Mouse (Mus musculus): Measurements from ENCODE around the gene Bnc2. TPM values are rescaled to one million over a fixed set of nuclear protein-coding genes. Genes with fewer than 3 reads are reported as not detected.

The Bnc2 gene
- polyA plus RNA-seq, 1 experiment from 2014 or later: 4.4 TPM

GRCm38 (mm10) chr4:84310851-84311250, 364.2 kb downstream of the Bnc2 start:
- no peaks in the 10 kb centered on the region for H3K36me3 ChIP-seq (ENCODE audit: insufficient read depth, low read length)
- DNase-seq (ENCODE audit: low spot score) (no peak), ATAC-seq (replicated peaks; ENCODE audit: low FRiP score, low read depth) (no peak)
- H3K27ac ChIP-seq: no peak overlapping the region
- no peak overlapping the region for H3K4me3 ChIP-seq (replicated peaks; ENCODE audit: low read depth, low read length)
- no peak overlapping the region for H3K4me2 ChIP-seq (ENCODE audit: low read length)
- no peak for TF ChIP-seq CTCF (IDR thresholded peaks at IDR 0.05; ENCODE audit: low read depth)
- H3K27me3 ChIP-seq (ENCODE audit: insufficient read depth, low read length): no peaks in the 10 kb centered on the region
- 81% methylated on average over 3 of the region's 3 CpGs for WGBS
- no peaks in the 10 kb centered on the region for H3K9me3 ChIP-seq (replicated peaks; ENCODE audit: low read length)
- no peaks in the 10 kb centered on the region for H3K4me1 ChIP-seq (replicated peaks; ENCODE audit: insufficient read depth, low read length)
- no peak overlapping the region for H3K9ac ChIP-seq (ENCODE audit: low read depth, low read length)

GRCm38 (mm10) chr4:84308226-84308862, 366.7 kb downstream of the Bnc2 start:
- no peak overlapping the region for H3K27ac ChIP-seq
- no peak overlapping the region for H3K4me2 ChIP-seq (ENCODE audit: low read length)
- no peaks in the 10 kb centered on the region for H3K9me3 ChIP-seq (replicated peaks; ENCODE audit: low read length)
- no peaks in the 10 kb centered on the region for H3K4me1 ChIP-seq (replicated peaks; ENCODE audit: insufficient read depth, low read length)
- H3K27me3 ChIP-seq (ENCODE audit: insufficient read depth, low read length): no peaks in the 10 kb centered on the region
- ATAC-seq (replicated peaks; ENCODE audit: low FRiP score, low read depth): no peak
- no peak overlapping the region for H3K4me3 ChIP-seq (replicated peaks; ENCODE audit: low read depth, low read length)
- no peak for TF ChIP-seq CTCF (IDR thresholded peaks at IDR 0.05; ENCODE audit: low read depth)
- WGBS: 34% methylated on average over 4 of the region's 4 CpGs
- no peak for DNase-seq (ENCODE audit: low spot score)
- H3K36me3 ChIP-seq (ENCODE audit: insufficient read depth, low read length): no peaks in the 10 kb centered on the region
- H3K9ac ChIP-seq (ENCODE audit: low read depth, low read length): no peak overlapping the region

- no peak for DNase-seq (ENCODE audit: low spot score)
Measured at GRCm38 (mm10) chr4:84306928-84307606, 368.0 kb downstream of the Bnc2 start.

GRCm38 (mm10) chr4:84302949-84303348, 372.1 kb downstream of the Bnc2 start:
- TF ChIP-seq CTCF (IDR thresholded peaks at IDR 0.05; ENCODE audit: low read depth): no peak
- Histone ChIP-seq H3K27ac (no peak overlapping the region), H3K9me3 (replicated peaks; ENCODE audit: low read length) (no peaks in the 10 kb centered on the region), H3K27me3 (ENCODE audit: insufficient read depth, low read length) (no peaks in the 10 kb centered on the region), H3K4me2 (ENCODE audit: low read length) (no peak overlapping the region), H3K4me3 (replicated peaks; ENCODE audit: low read depth, low read length) (no peak overlapping the region), H3K4me1 (replicated peaks; ENCODE audit: insufficient read depth, low read length) (no peaks in the 10 kb centered on the region), H3K9ac (ENCODE audit: low read depth, low read length) (no peak overlapping the region), H3K36me3 (ENCODE audit: insufficient read depth, low read length) (no peaks in the 10 kb centered on the region)
- no peak for ATAC-seq (replicated peaks; ENCODE audit: low FRiP score, low read depth)
- no peak for DNase-seq (ENCODE audit: low spot score)
- WGBS: 40% methylated on average over 3 of the region's 3 CpGs

More at GRCm38 (mm10) chr4:84306928-84307606, 368.0 kb downstream of the Bnc2 start:
- ATAC-seq (replicated peaks; ENCODE audit: low FRiP score, low read depth): no peak
- Histone ChIP-seq H3K4me2 (ENCODE audit: low read length) (no peak overlapping the region), H3K4me1 (replicated peaks; ENCODE audit: insufficient read depth, low read length) (no peaks in the 10 kb centered on the region), H3K9ac (ENCODE audit: low read depth, low read length) (no peak overlapping the region), H3K4me3 (replicated peaks; ENCODE audit: low read depth, low read length) (no peak overlapping the region), H3K9me3 (replicated peaks; ENCODE audit: low read length) (no peaks in the 10 kb centered on the region), H3K27ac (no peak overlapping the region), H3K36me3 (ENCODE audit: insufficient read depth, low read length) (no peaks in the 10 kb centered on the region), H3K27me3 (ENCODE audit: insufficient read depth, low read length) (no peaks in the 10 kb centered on the region)
- TF ChIP-seq CTCF (IDR thresholded peaks at IDR 0.05; ENCODE audit: low read depth): no peak
- WGBS: 75% methylated on average over 9 of the region's 9 CpGs

- TF ChIP-seq CTCF (IDR thresholded peaks at IDR 0.05; ENCODE audit: low read depth): no peak
- 52% methylated on average over 5 of the region's 5 CpGs for WGBS
- Histone ChIP-seq H3K4me2 (ENCODE audit: low read length) (no peak overlapping the region), H3K36me3 (ENCODE audit: insufficient read depth, low read length) (no peaks in the 10 kb centered on the region), H3K9ac (ENCODE audit: low read depth, low read length) (no peak overlapping the region), H3K4me1 (replicated peaks; ENCODE audit: insufficient read depth, low read length) (0 out of 2 replicates have a peak, but pooled peaks cover 3% of the 10 kb centered on the region), H3K27me3 (ENCODE audit: insufficient read depth, low read length) (no peaks in the 10 kb centered on the region), H3K4me3 (replicated peaks; ENCODE audit: low read depth, low read length) (no peak overlapping the region), H3K27ac (no peak overlapping the region), H3K9me3 (replicated peaks; ENCODE audit: low read length) (no peaks in the 10 kb centered on the region)
- no peak for ATAC-seq (replicated peaks; ENCODE audit: low FRiP score, low read depth)
- peak; percentile 34 for DNase-seq (ENCODE audit: low spot score)
Measured at GRCm38 (mm10) chr4:84285153-84285552, 389.9 kb downstream of the Bnc2 start.

- DNase-seq (ENCODE audit: low spot score) (no peak), ATAC-seq (replicated peaks; ENCODE audit: low FRiP score, low read depth) (no peak)
- Histone ChIP-seq H3K4me1 (replicated peaks; ENCODE audit: insufficient read depth, low read length) (0 out of 2 replicates have a peak, but pooled peaks cover 3% of the 10 kb centered on the region), H3K27ac (no peak overlapping the region), H3K4me2 (ENCODE audit: low read length) (no peak overlapping the region), H3K4me3 (replicated peaks; ENCODE audit: low read depth, low read length) (no peak overlapping the region), H3K9ac (ENCODE audit: low read depth, low read length) (no peak overlapping the region), H3K27me3 (ENCODE audit: insufficient read depth, low read length) (no peaks in the 10 kb centered on the region), H3K9me3 (replicated peaks; ENCODE audit: low read length) (no peaks in the 10 kb centered on the region), H3K36me3 (ENCODE audit: insufficient read depth, low read length) (no peaks in the 10 kb centered on the region)
- 63% methylated on average over 2 of the region's 2 CpGs for WGBS
- no peak for TF ChIP-seq CTCF (IDR thresholded peaks at IDR 0.05; ENCODE audit: low read depth)
Measured at GRCm38 (mm10) chr4:84282651-84283050, 392.4 kb downstream of the Bnc2 start.

Measured in kidney, postnatal 0 days (tissue).